Mouse (Mus musculus) left cerebral cortex, adult 8-10 months (tissue): Measurements from ENCODE around the gene Hoxa11. TPM values are rescaled to one million over a fixed set of nuclear protein-coding genes. Genes with fewer than 3 reads are reported as not detected.

Experiments
- DNase-seq, 2 experiments: peaks; one replicate each; pipeline ENCODE4 v3.0.0; 2022; ENCODE audit warnings: low spot score in 2 of 2
- total RNA-seq, 4 experiments: library from RNA; stranded (reverse); gene quantifications; 2 replicates each; pipeline ENCODE4 v1.2.4; 2022

Hoxa11 gene
- total RNA-seq, 4 experiments from 2014 or later = not detected

GRCm38 (mm10) chr6:52247766-52248637, 2.4 kb upstream of the Hoxa11 start:
- DNase-seq = no peak

- no peak for DNase-seq
Measured at GRCm38 (mm10) chr6:52246916-52247315, 1.3 kb upstream of the Hoxa11 start.

DNA sequence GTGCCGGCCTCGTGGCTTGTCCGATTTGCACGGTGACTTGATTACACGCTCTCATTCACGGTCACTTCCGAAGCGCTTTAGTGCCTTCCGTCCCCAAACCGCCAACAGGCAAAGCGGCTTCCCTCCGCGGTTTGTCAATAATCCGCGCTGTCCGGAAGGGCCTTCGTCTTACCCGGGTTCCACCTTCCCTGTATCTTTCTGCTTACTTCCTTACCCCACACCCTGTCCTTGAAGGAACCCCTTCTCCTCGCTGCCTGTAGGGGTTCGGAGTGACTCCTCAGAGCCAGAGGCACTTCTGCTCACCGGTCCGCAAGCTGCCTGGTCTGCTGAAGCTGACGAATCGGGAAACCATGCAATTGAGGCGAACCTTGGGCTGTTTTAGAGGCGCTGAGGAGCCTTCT, 793 bp upstream of the Hoxa11 start:
- DNase-seq = no peak

DNA sequence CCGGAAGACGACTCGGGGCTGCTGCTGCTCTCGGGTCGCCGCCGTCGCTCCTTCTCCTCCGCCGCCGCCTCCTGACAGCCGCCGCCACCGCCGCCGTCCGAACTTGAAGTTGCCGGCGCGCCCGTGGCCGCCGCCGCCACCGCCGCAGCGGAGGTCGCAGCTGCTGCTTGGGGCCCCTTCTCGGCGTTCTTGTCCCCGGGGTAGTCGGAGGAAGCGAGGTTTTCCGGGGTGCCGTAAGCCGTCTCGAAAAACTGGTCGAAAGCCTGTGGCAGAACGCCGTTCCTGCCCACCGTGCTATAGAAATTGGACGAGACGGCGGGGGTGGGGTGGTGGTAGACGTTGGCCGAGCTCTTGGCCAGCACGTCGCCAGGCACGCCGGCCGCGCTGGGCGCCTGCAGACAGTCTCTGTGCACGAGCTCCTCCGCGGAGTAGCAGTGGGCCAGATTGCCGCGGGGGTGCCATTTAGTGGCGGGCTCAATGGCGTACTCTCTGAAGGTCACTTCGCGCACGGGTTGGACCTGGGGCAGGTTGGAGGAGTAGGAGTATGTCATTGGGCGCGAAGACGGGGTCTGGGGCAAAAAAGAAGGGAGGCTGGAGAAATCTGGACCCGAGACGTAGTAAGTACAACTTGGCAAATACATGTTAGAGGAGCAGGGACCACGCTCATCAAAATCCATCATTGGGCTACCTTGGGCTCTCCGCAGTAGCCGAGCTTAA, 412 bp downstream of the Hoxa11 start:
- no peak for DNase-seq

DNA sequence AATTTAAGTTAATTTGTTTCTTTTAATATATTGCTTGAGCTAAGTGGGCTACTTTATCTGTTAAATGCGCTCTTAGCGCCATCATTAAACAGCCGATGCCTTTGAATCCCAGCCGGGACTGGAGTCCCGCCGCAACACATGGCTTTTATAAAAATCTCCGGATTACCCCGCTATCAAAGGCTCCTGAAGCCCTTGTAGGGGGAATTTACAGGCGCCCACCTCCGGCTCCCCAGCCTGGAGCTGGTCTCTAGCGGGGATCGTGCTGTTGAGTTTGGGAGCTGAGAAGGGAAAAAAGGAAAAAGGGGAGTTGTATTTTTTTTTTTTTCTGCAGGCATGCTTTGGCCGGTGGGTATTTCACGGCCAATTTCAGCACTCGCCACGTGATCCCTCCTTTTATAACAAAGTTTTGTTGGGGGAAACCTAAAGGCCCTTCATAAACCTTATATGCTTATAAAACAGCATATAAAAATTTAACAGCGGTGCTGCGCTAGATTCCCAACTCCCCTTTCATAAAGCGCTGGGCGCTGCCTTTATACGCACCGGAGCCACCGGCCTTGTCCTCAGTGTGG, 1.1 kb downstream of the Hoxa11 start:
- DNase-seq = no peak

- no peak for DNase-seq
Measured at GRCm38 (mm10) chr6:52243681-52244121, 1.9 kb downstream of the Hoxa11 start.

DNA sequence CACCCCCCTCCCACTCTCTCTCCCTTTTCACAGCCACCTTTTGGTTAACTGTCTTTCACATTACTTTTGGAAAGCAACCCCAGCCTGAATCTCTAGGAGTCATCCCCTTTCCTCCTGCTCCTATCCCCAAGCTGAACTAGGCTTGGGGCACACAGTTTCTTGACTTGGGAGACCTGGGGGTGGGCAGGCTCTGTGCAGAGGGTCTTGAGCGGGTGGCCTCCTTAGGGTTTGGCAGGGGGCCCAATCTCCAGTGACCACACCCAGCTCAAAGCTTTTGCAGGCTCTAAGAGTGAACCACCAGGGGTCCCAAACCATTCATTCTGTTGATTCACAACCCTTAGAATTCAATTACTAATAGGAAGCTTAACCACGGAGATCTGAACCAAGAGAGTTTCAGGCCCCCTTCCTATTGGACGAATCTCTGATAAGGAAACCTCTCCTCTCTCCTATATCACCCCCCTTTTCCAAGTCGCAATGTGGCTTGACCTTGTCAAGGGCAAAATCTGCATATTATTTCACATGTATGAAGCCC, 2.7 kb downstream of the Hoxa11 start:
- DNase-seq = no peak

DNA sequence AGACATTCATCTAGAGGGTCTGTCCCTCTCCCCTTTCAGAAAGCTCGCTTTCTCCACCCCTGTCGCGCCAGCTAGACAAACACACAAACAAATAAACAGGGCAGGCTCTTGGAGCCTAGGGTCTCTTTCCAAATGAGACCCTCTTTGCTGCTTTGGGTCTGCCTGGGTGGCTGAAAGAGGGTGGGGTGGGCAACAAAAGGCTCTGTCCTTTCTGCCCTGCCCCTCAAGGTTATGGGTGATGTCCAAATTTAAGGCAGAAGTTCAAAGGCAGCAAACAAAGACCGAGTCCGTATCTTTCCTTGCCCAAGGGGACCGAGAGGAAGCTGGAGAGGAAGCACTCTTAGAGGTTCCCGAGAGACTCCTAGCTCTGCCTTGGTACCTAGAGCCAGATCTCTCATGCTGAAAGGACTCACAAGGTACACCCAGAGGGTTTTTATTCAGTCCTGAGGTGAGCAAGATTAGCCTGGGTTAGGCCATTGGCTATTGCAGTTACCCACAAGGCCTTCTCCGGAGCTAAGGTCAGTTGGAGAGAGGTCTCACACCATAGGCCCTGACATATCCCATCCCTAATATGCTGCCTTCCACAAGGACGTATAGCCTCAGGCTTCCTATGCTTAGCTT, 4.5 kb downstream of the Hoxa11 start:
- no peak for DNase-seq

DNA sequence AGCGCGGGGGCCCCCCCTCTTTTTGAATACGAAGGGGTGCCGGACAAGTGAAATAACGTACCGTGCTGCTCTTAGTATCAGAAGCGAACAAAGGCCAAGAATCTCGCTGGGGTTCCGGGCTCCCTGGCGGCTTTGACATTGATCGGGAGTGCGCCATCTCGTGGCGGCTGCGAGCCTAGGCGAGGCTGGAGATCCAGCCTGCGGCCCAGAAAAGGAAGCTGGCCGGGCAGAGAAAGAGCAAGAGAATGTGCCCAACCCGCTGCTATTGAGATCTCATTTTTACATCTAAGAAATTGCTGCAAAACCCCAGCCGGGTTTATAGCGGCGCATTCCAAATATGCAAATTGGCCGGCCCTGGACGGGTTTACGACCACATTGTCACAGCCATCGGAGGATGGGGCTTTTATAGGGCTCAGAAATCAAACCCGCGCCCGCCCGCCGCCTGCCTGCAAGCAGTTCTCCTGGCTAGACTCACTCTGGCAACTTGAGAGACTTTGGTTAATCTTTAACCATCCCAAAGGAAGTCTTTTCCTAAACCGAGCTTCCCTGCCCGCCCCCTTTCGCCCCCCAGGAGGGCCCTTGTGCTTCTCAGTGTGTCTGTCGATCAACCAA, 5.1 kb downstream of the Hoxa11 start, which contains the start of gene Hoxa10:
TSS of gene Hoxa10 (minus strand) at position 466 of the 612 bp plus-strand sequence.
- no peak for DNase-seq

GRCm38 (mm10) chr6:52239625-52240388, 5.8 kb downstream of the Hoxa11 start:
- DNase-seq = no peak

- no peak for DNase-seq
Measured at GRCm38 (mm10) chr6:52238976-52239375, 6.6 kb downstream of the Hoxa11 start.

- DNase-seq = no peak
Measured at GRCm38 (mm10) chr6:52238155-52238545, 7.5 kb downstream of the Hoxa11 start.

DNA sequence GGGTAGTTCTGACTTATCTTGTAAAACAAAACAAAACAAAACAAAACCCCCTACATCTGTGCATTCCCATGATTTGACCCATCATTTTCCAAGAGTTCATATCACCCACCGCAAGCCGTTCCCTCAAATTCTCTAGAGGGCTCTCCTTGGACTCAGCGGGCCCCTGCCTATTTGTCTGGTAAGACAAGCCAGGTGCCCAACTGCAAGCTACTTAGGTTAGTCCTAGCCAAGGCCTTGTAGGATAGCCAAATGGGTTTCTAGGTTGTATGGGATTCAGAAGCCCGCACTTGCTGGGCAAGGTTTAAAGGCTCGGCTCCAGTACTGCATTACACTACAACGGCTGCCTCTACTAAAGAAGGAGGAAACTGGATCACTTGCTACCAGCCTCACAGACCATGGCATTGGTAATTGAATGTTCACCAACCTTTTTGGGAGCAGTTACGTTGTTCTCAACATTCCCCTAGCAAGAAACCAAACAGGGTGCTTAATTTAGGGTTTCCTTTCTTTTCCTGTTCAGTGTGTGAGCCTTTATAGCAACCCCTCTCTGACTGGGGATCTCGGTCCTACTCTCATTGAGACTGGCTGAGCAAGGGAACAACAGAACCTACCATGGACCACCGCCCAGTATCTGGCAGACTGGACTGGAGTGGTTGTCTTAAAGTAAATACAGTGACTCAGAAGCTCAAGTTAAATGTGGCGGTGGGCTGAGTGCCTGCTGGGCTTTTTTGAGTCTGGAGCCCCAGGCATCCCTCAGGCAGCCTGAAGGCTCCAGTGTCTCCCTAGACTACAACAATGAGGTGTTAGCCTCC, 8.1 kb downstream of the Hoxa11 start:
- DNase-seq = no peak

GRCm38 (mm10) chr6:52236806-52237205, 8.8 kb downstream of the Hoxa11 start:
- no peak for DNase-seq

DNA sequence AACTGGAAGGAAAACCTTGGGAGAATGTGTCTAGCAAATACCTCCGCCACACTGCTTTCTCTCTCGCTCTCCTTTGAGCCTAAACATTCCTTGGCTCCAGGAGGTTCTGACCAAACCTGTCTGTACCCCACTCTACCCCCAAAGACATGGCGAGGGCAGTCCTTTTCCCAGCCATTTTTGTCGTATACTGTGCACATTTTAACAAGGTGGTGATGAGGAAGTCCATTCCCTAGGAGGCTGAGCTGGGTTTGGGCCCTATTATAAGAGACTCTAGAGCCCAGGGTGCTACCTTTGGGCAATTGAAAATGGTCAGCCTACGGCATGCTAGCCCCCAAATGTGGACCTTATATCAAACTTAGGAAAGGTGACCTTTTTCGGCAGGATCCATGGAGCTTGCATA, 9.7 kb downstream of the Hoxa11 start:
- no peak for DNase-seq

DNA sequence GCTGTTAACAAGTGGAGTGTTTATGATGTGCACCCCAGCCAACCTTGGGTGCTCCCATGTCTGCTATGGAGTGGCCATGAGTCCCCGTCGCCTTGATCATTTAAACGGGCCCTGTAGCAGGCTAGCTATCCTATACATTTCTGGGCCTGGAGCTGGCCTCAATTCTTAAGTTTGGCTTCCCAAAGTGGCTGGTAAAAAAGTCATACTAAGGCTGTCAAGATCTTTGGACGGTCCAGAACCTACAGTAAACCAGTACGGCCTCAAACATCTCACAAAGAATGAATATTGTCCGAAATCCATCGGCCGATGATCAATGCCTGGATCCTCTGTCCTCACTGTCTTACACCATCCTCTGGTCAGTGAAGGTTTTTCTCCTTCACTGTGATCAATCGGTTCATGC, 10.3 kb downstream of the Hoxa11 start:
- DNase-seq = no peak

GRCm38 (mm10) chr6:52234428-52235140, 11.0 kb downstream of the Hoxa11 start:
- no peak for DNase-seq

DNA sequence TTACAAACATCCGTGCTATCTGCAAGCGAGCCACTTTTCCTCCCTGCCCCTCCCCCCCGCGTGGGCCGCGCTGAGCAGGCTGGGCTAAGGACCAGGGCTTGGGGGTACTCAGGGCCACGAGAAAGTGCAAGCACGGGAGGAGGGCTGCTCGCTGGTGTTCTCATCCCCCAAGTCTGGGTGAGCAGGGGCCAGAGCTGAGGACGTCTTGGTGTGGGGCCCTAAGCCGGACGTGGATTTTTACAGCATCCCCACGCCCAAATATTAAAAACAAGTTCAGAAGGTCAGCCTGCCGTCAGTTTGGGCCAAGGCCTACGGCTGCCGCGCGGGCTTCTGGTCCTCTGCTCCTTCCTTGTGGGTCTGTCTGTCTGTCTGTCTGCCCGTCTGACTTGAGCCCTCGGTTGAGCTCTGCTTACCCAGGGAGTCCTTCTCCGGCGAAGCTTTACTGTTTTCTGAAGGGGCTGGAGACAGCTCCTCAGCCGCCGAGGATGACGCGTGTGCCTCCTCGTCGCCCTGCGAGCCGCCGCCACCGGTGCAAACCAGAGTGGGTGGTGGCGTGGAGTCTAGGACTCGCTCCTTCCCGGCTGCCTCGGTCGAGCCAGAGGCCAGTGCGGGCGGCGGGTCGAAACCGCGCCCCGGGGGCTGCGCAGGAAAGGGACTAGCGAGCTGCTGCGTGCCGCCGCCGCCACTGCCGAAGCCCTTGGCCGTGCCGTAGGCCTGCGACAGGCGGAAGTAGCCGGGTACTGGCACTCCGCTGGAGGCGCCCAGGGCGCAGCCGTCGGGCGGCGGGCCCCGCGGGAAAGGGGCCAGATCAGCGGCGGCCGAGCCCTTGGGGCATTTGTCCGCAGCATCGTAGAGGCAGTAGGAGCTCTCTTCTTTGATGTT, 11.8 kb downstream of the Hoxa11 start:
- no peak for DNase-seq
